Mouse (Mus musculus) midbrain, embryonic 15.5 days (tissue): ENCODE measurements around the gene Shld1. TPM values are rescaled to one million over a fixed set of nuclear protein-coding genes. Genes with fewer than 3 reads are reported as not detected.

Experiments
- ATAC-seq: fragments of 200-750 bp; cut with Nextera tagmentation; replicated peaks from 2 replicates; pipeline ENCODE4 v1.8.0; 2017; ENCODE audit warnings: moderate TSS enrichment
- H3K27ac ChIP-seq: fragments of 300-500 bp; sonication (generic); 2 replicates; pipeline ENCODE4 v1.5.1; 2015; ENCODE audit warnings: mild to moderate bottlenecking, inconsistent platforms
- H3K27me3 ChIP-seq: fragments of 300-500 bp; sonication (generic); replicated peaks from 2 replicates; pipeline ENCODE4 v1.6.1; 2015; ENCODE audit warnings: inconsistent platforms
- H3K36me3 ChIP-seq: fragments of 300-500 bp; sonication (generic); replicated peaks from 2 replicates; pipeline ENCODE4 v1.6.1; 2015; ENCODE audit warnings: inconsistent platforms
- H3K4me1 ChIP-seq: fragments of 300-500 bp; sonication (generic); 2 replicates; pipeline ENCODE4 v1.6.1; 2015; ENCODE audit warnings: inconsistent platforms
- H3K4me2 ChIP-seq: fragments of 300-500 bp; sonication (generic); 2 replicates; pipeline ENCODE4 v1.6.1; 2015; ENCODE audit warnings: inconsistent platforms, mild to moderate bottlenecking, moderate library complexity
- H3K4me3 ChIP-seq: fragments of 300-500 bp; sonication (generic); 2 replicates; pipeline ENCODE4 v1.5.1; 2015; ENCODE audit warnings: mild to moderate bottlenecking, inconsistent platforms
- H3K9ac ChIP-seq: fragments of 300-500 bp; sonication (generic); 2 replicates; pipeline ENCODE4 v1.6.1; 2015; ENCODE audit warnings: mild to moderate bottlenecking, inconsistent platforms
- H3K9me3 ChIP-seq: fragments of 300-500 bp; sonication (generic); 2 replicates; pipeline ENCODE4 v1.6.1; 2016; ENCODE audit warnings: inconsistent platforms
- WGBS: fragments of 180-500 bp; shearing (Covaris S2); methylation state at CpG from one replicate; pipeline ENCODE4 v1.1.7; 2015; ENCODE audit warnings: mixed read lengths; 5-methylcytosine and 5-hydroxymethylcytosine counted together
- polyA plus RNA-seq: library from polyadenylated mRNA; unstranded; fragments of >200 nt; fragmentation: Nextera tagmentation; extraction: Ambion mirVana; gene quantifications from 2 replicates; pipeline ENCODE4 v1.2.1, GENCODE M21; 2015

The Shld1 gene
- polyA plus RNA-seq, 1 experiment from 2014 or later = 21.4 TPM

GRCm38 (mm10) chr2:132658412-132659120, 28.2 kb upstream of the Shld1 start:
- Histone ChIP-seq H3K27ac (no peak overlapping the region), H3K36me3 (no peaks in the 10 kb centered on the region), H3K4me2 (no peak overlapping the region), H3K4me1 (no peaks in the 10 kb centered on the region), H3K4me3 (no peak overlapping the region), H3K9ac (no peak overlapping the region), H3K9me3 (no peaks in the 10 kb centered on the region), H3K27me3 (no peaks in the 10 kb centered on the region)
- 88% methylated on average over 9 of the region's 9 CpGs for WGBS
- ATAC-seq = no peak

GRCm38 (mm10) chr2:132669091-132669490, 17.6 kb upstream of the Shld1 start:
- H3K4me3 ChIP-seq = no peak overlapping the region
- no peaks in the 10 kb centered on the region for H3K27me3 ChIP-seq
- 83% methylated on average over 6 of the region's 6 CpGs for WGBS
- ATAC-seq = no peak
- no peak overlapping the region for H3K4me2 ChIP-seq
- H3K36me3 ChIP-seq = no peaks in the 10 kb centered on the region
- H3K9me3 ChIP-seq = no peaks in the 10 kb centered on the region
- no peak overlapping the region for H3K27ac ChIP-seq
- no peak overlapping the region for H3K9ac ChIP-seq
- no peaks in the 10 kb centered on the region for H3K4me1 ChIP-seq

- no peaks in the 10 kb centered on the region for H3K4me1 ChIP-seq
- H3K9me3 ChIP-seq = no peaks in the 10 kb centered on the region
- no peak overlapping the region for H3K27ac ChIP-seq
- no peak overlapping the region for H3K4me3 ChIP-seq
- H3K27me3 ChIP-seq = no peaks in the 10 kb centered on the region
- WGBS = 74% methylated on average over 4 of the region's 4 CpGs
- no peak overlapping the region for H3K9ac ChIP-seq
- no peak overlapping the region for H3K4me2 ChIP-seq
- H3K36me3 ChIP-seq = no peaks in the 10 kb centered on the region
- no peak for ATAC-seq
Measured at GRCm38 (mm10) chr2:132670290-132670689, 16.4 kb upstream of the Shld1 start.

- ATAC-seq = no peak
- Histone ChIP-seq H3K9me3 (no peaks in the 10 kb centered on the region), H3K27ac (no peak overlapping the region), H3K4me1 (no peaks in the 10 kb centered on the region), H3K27me3 (no peaks in the 10 kb centered on the region), H3K36me3 (no peaks in the 10 kb centered on the region), H3K4me3 (no peak overlapping the region), H3K4me2 (no peak overlapping the region), H3K9ac (no peak overlapping the region)
- WGBS = 91% methylated on average over 3 of the region's 3 CpGs
Measured at GRCm38 (mm10) chr2:132672121-132672520, 14.6 kb upstream of the Shld1 start.

- no peak for ATAC-seq
- Histone ChIP-seq H3K9me3 (no peaks in the 10 kb centered on the region), H3K9ac (no peak overlapping the region), H3K4me2 (no peak overlapping the region), H3K4me3 (no peak overlapping the region), H3K36me3 (no peaks in the 10 kb centered on the region), H3K27ac (no peak overlapping the region), H3K4me1 (no peaks in the 10 kb centered on the region), H3K27me3 (no peaks in the 10 kb centered on the region)
- 84% methylated on average over 4 of the region's 4 CpGs for WGBS
Measured at GRCm38 (mm10) chr2:132676111-132676510, 10.6 kb upstream of the Shld1 start.

- no peak overlapping the region for H3K4me2 ChIP-seq
- H3K36me3 ChIP-seq = no peaks in the 10 kb centered on the region
- H3K9ac ChIP-seq = no peak overlapping the region
- H3K4me3 ChIP-seq = no peak overlapping the region
- H3K27ac ChIP-seq = no peak overlapping the region
- H3K9me3 ChIP-seq = no peaks in the 10 kb centered on the region
- no peak for ATAC-seq
- H3K27me3 ChIP-seq = no peaks in the 10 kb centered on the region
- H3K4me1 ChIP-seq = peaks cover 17% of the 10 kb centered on the region; the same call in 1 of the 2 replicates
Measured at GRCm38 (mm10) chr2:132685001-132685400, 1.7 kb upstream of the Shld1 start.

- no peak overlapping the region for H3K27ac ChIP-seq
- no peak overlapping the region for H3K4me2 ChIP-seq
- H3K36me3 ChIP-seq = no peaks in the 10 kb centered on the region
- H3K9me3 ChIP-seq = no peaks in the 10 kb centered on the region
- 91% methylated on average over 7 of the region's 7 CpGs for WGBS
- no peak overlapping the region for H3K9ac ChIP-seq
- H3K4me1 ChIP-seq = peaks cover 17% of the 10 kb centered on the region; the same call in 1 of the 2 replicates
- no peaks in the 10 kb centered on the region for H3K27me3 ChIP-seq
- ATAC-seq = no peak
- no peak overlapping the region for H3K4me3 ChIP-seq
Measured at GRCm38 (mm10) chr2:132688611-132689021, 1.9 kb downstream of the Shld1 start.

- Histone ChIP-seq H3K36me3 (no peaks in the 10 kb centered on the region), H3K9ac (no peak overlapping the region), H3K4me1 (peaks cover 17% of the 10 kb centered on the region; the same call in 1 of the 2 replicates), H3K4me2 (no peak overlapping the region), H3K27ac (no peak overlapping the region), H3K9me3 (no peaks in the 10 kb centered on the region), H3K27me3 (no peaks in the 10 kb centered on the region), H3K4me3 (no peak overlapping the region)
- 71% methylated on average over 4 of the region's 4 CpGs for WGBS
- ATAC-seq = no peak
Measured at GRCm38 (mm10) chr2:132689188-132689568, 2.4 kb downstream of the Shld1 start.

GRCm38 (mm10) chr2:132689569-132690231, 3.0 kb downstream of the Shld1 start:
- no peak for ATAC-seq
- Histone ChIP-seq H3K4me3 (no peak overlapping the region), H3K27me3 (no peaks in the 10 kb centered on the region), H3K9ac (no peak overlapping the region), H3K9me3 (no peaks in the 10 kb centered on the region), H3K36me3 (no peaks in the 10 kb centered on the region), H3K27ac (no peak overlapping the region), H3K4me2 (no peak overlapping the region), H3K4me1 (peaks cover 17% of the 10 kb centered on the region; the same call in 1 of the 2 replicates)
- WGBS = 61% methylated on average over 15 of the region's 15 CpGs

GRCm38 (mm10) chr2:132691731-132692130, 5.0 kb downstream of the Shld1 start:
- no peak overlapping the region for H3K4me2 ChIP-seq
- ATAC-seq = no peak
- no peaks in the 10 kb centered on the region for H3K9me3 ChIP-seq
- H3K36me3 ChIP-seq = no peaks in the 10 kb centered on the region
- H3K4me1 ChIP-seq = peaks cover 12% of the 10 kb centered on the region; the same call in 1 of the 2 replicates
- H3K9ac ChIP-seq = no peak overlapping the region
- H3K27me3 ChIP-seq = no peaks in the 10 kb centered on the region
- no peak overlapping the region for H3K4me3 ChIP-seq
- 73% methylated on average over 7 of the region's 7 CpGs for WGBS
- H3K27ac ChIP-seq = no peak overlapping the region

GRCm38 (mm10) chr2:132692320-132692719, 5.6 kb downstream of the Shld1 start:
- Histone ChIP-seq H3K27ac (no peak overlapping the region), H3K36me3 (no peaks in the 10 kb centered on the region), H3K4me3 (no peak overlapping the region), H3K4me1 (peaks cover 10% of the 10 kb centered on the region; the same call in 1 of the 2 replicates), H3K27me3 (no peaks in the 10 kb centered on the region), H3K9ac (no peak overlapping the region), H3K9me3 (no peaks in the 10 kb centered on the region), H3K4me2 (no peak overlapping the region)
- WGBS = 83% methylated on average over 1 of the region's 1 CpGs
- no peak for ATAC-seq

- no peak overlapping the region for H3K9ac ChIP-seq
- ATAC-seq = no peak
- H3K4me1 ChIP-seq = 0 out of 2 replicates have a peak, but pooled peaks cover 7% of the 10 kb centered on the region
- 92% methylated on average over 3 of the region's 3 CpGs for WGBS
- H3K36me3 ChIP-seq = no peaks in the 10 kb centered on the region
- H3K27ac ChIP-seq = no peak overlapping the region
- H3K4me3 ChIP-seq = no peak overlapping the region
- H3K27me3 ChIP-seq = no peaks in the 10 kb centered on the region
- H3K9me3 ChIP-seq = no peaks in the 10 kb centered on the region
- no peak overlapping the region for H3K4me2 ChIP-seq
Measured at GRCm38 (mm10) chr2:132693980-132694379, 7.2 kb downstream of the Shld1 start.
